Mouse (Mus musculus) testis, adult 2 months (tissue): ENCODE data around the gene Lmx1b. TPM values are rescaled to one million over a fixed set of nuclear protein-coding genes. Genes with fewer than 3 reads are reported as not detected.

Source experiments
- H3K27ac ChIP-seq: fragments of 200-500 bp; 2 replicates; pipeline ENCODE4 v1.5.1; 2012; ENCODE audit warnings: low read depth, low read length; ENCODE audit not compliant: control insufficient read depth, insufficient read depth
- H3K27me3 ChIP-seq: fragments of 200-500 bp; 2 replicates; pipeline ENCODE4 v1.6.1; 2012; ENCODE audit warnings: mild to moderate bottlenecking, low read length, moderate library complexity; ENCODE audit not compliant: control insufficient read depth, insufficient read depth
- H3K36me3 ChIP-seq: fragments of 200-500 bp; 2 replicates; pipeline ENCODE4 v1.6.1; 2012; ENCODE audit warnings: mild to moderate bottlenecking, low read length; ENCODE audit not compliant: control insufficient read depth, insufficient read depth
- H3K4me1 ChIP-seq: fragments of 200-500 bp; 2 replicates; pipeline ENCODE4 v1.6.1; 2012; ENCODE audit warnings: low read length; ENCODE audit not compliant: control insufficient read depth, insufficient read depth
- H3K4me3 ChIP-seq: fragments of 200-500 bp; 2 replicates; pipeline ENCODE4 v1.5.1; 2012; ENCODE audit warnings: low read depth, mild to moderate bottlenecking, low read length, moderate library complexity, mixed read lengths; ENCODE audit not compliant: control insufficient read depth
- CTCF ChIP-seq: fragments of 200-500 bp; IDR thresholded peaks from 2 replicates; pipeline ENCODE4 v1.5.1; 2012; ENCODE audit warnings: low read depth, mild to moderate bottlenecking, inconsistent platforms, low read length, moderate library complexity; ENCODE audit not compliant: control insufficient read depth, insufficient read depth, insufficient replicate concordance
- POLR2A ChIP-seq: fragments of 200-500 bp; IDR thresholded peaks from 2 replicates; pipeline ENCODE4 v1.6.1; 2012; ENCODE audit warnings: low read depth, mild to moderate bottlenecking, inconsistent platforms, low read length, moderate library complexity; ENCODE audit not compliant: control insufficient read depth
- polyA plus RNA-seq: library from polyadenylated mRNA; depleted of rRNA; stranded (reverse); fragments of >200 nt; gene quantifications from 2 replicates; pipeline ENCODE4 v1.2.3, GENCODE M21; 2012; rRNA removed

Lmx1b gene
- polyA plus RNA-seq, 1 experiment: 0.09 TPM

DNA sequence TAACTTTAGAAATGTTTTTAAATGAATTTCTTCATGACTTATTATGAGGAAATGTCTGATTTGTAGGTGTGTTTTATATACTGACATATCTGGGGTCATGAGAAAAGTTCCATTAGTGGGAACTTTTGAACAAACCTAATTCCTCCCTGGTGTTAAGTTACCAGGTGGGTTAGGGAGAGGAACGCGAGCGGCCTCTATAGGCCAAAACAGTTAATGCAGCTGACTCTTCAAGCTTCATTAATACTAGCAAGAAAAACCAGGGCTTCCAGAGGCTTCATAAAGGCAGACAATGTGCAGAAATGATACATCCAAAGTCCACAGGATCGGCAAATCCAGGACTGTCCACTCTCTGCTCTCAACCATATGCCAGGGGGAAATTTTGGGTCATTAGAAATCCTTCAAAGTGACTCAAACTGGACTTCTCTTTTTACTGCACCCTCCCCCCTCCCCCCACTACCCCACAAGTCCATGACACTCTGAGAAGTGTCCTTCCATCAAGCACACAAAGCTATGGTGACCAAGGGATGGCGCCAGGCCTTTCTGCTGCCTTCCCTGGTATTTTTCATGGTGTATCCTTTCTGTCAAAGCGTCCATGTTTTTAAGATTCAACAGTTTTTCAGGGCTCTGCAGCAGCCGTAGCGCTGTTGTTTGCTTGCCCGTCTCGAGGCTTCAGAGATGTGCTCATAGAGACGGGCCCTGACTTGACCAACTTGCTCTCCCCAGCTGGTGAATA lies 97.4 kb downstream of the Lmx1b start:
- peaks cover 4% of the 10 kb centered on the region for H3K27me3 ChIP-seq
- TF ChIP-seq CTCF: no peak
- no peak for TF ChIP-seq POLR2A
- H3K27ac ChIP-seq: no peak overlapping the region
- no peak overlapping the region for H3K4me3 ChIP-seq
- no peaks in the 10 kb centered on the region for H3K36me3 ChIP-seq
- peaks cover 8% of the 10 kb centered on the region for H3K4me1 ChIP-seq

DNA sequence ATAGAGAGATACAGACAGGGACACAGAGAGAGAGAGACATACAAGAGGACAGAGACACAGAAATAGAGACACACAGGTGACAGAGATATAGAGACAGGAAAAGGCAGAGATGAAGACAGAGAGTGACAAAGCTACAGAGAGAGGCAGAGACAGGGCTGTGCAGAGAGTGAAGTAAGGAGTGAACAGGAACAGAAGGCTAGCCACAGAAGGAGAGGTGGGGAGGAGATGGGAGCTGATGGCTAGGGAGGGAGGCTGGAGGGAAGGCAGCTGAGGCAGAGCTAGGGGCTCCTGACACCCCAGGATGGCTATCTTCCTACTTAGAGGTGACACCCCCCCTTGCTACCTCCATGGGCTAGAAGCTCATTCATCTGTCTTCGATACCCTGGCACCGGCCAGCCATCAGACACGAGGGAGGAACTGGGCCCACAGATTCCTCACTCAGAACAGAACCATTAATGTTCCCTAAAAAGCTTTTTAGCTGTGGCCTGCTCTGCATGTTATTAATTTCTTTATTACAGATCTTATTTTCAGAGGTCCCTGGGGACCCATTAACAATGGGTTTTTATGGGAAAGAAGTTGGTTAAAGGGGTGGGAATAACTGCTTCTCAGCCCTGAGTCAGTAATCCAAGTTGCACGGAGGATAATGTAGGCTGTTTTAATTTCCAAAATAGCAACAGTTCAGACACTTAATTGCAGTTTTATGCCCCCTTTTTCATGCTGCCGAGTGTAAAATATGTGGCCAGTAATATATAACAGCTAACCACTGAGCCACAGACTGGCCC lies 114.8 kb downstream of the Lmx1b start:
- H3K4me1 ChIP-seq: no peaks in the 10 kb centered on the region; the same call in 1 of the 2 replicates
- H3K36me3 ChIP-seq: no peaks in the 10 kb centered on the region
- H3K4me3 ChIP-seq: no peak overlapping the region
- H3K27me3 ChIP-seq: no peaks in the 10 kb centered on the region
- H3K27ac ChIP-seq: no peak overlapping the region
- TF ChIP-seq CTCF (no peak), POLR2A (no peak)

DNA sequence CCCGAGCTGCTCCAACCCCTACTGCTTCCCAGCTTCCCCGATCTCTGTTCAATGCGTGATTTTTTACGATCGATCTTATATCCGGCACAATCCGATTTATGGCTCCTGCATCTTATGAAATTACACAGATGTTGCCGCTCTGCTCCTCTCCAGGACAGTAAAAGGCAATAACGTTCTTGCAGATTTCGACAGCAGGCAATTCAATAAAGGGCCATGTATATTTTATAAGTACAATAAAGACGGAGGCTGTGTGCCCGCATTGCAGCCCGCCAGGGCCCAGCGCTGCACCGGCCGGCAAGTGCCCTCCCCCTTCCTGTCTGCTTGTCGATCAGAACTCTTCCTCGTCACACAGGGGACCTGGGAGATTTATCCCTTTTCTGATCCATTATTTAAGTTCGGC lies 124.5 kb downstream of the Lmx1b start:
- Histone ChIP-seq H3K27me3 (no peaks in the 10 kb centered on the region), H3K27ac (no peak overlapping the region), H3K36me3 (no peaks in the 10 kb centered on the region), H3K4me3 (no peak overlapping the region), H3K4me1 (no peaks in the 10 kb centered on the region; the same call in 1 of the 2 replicates)
- TF ChIP-seq POLR2A (no peak), CTCF (no peak)

DNA sequence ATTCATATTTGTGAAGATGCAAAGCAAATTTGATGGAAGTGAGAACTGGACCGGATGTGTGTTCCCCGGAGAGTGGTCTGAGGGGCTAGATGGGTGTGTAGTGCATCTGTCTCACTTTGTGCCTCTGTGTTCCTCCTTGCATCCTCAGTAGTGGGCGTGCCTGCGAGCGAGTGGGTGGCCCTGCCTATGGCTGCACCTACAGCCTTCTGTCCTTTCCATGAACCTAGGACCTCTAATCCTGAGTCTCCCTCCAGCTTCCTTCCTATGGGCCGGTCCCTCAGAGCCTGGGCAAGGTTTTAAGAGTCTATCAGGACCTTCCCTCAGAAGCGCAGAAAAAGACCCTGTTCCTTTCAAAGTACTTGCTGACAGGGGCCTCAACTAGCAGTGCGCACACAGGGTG lies 124.9 kb downstream of the Lmx1b start:
- Histone ChIP-seq H3K27ac (no peak overlapping the region), H3K4me1 (peaks cover 2% of the 10 kb centered on the region; the same call in 1 of the 2 replicates), H3K27me3 (no peaks in the 10 kb centered on the region), H3K36me3 (no peaks in the 10 kb centered on the region), H3K4me3 (no peak overlapping the region)
- TF ChIP-seq CTCF (no peak), POLR2A (no peak)

Other genes with a start within 250 kb of the Lmx1b start
- 10.5 and 10.9 TPM in 2 replicates for gene Zbtb34, start 209.2 kb downstream of the Lmx1b start, polyA plus RNA-seq
- 4.7 and 5.4 TPM in 2 replicates for gene Zbtb43, start 172.0 kb downstream of the Lmx1b start, polyA plus RNA-seq
- 2.0 and 2.5 TPM in 2 replicates for gene Mvb12b, start 247.4 kb upstream of the Lmx1b start, polyA plus RNA-seq